Mouse (Mus musculus): ENCODE data around the gene Erc1.

DNA sequence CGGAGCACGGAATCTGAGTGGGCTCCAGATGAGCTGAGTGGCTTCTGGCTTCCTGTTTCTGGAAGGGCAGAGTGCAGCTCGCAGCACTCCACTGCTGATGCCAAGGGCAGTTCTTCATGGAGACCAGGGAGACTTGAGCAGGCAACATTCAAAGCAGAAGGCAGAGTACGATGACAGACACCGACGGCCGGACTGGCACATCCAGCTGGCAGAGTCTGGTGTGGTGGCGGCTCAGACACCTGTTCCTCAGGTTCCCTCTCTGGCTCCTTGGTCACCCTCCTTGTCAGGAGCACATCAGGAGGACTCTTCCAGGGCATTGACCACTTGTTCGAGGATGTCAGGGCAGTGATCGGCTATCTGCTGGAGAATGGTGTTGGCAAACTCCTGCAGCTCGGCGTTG lies 272.6 kb downstream of the Erc1 start:
- TF ChIP-seq POLR2A (IDR thresholded peaks at IDR 0.05; ENCODE audit: low read depth, low read length): no peak
- no peak for TF ChIP-seq CTCF (IDR thresholded peaks at IDR 0.05; ENCODE audit: borderline replicate concordance, insufficient read depth, low read length)

Data from embryonic fibroblast, embryonic 13.5 days (primary cell).